Mouse (Mus musculus) small intestine, adult 2 months (tissue): ENCODE results near the gene Hexim2. TPM values are rescaled to one million over a fixed set of nuclear protein-coding genes. Genes with fewer than 3 reads are reported as not detected.

ENCODE experiments used
- H3K27ac ChIP-seq: fragments of 200-500 bp; 2 replicates; pipeline ENCODE4 v1.5.1; 2012; ENCODE audit warnings: low read depth, low read length, control low read depth, inconsistent platforms; ENCODE audit not compliant: insufficient read depth
- H3K27me3 ChIP-seq: fragments of 200-500 bp; 2 replicates; pipeline ENCODE4 v1.6.1; 2012; ENCODE audit warnings: mild to moderate bottlenecking, moderate library complexity, low read length, inconsistent platforms; ENCODE audit not compliant: control insufficient read depth, insufficient read depth
- H3K36me3 ChIP-seq: fragments of 200-500 bp; 2 replicates; pipeline ENCODE4 v1.6.1; 2012; ENCODE audit warnings: mild to moderate bottlenecking, low read length, control low read depth, inconsistent platforms; ENCODE audit not compliant: control insufficient read depth, insufficient read depth
- H3K4me1 ChIP-seq: fragments of 200-500 bp; 2 replicates; pipeline ENCODE4 v1.6.1; 2012; ENCODE audit warnings: low read length, inconsistent platforms, mixed read lengths; ENCODE audit not compliant: control insufficient read depth, insufficient read depth, insufficient read length
- H3K4me3 ChIP-seq: fragments of 200-500 bp; 2 replicates; pipeline ENCODE4 v1.5.1; 2012; ENCODE audit warnings: low read depth, mild to moderate bottlenecking, control low read depth, inconsistent platforms, low read length, moderate library complexity
- CTCF ChIP-seq: fragments of 200-500 bp; IDR thresholded peaks from 2 replicates; pipeline ENCODE4 v1.5.1; 2012; ENCODE audit warnings: low read depth, mild to moderate bottlenecking, control low read depth, inconsistent platforms, low read length, moderate library complexity, mixed read lengths; ENCODE audit not compliant: insufficient replicate concordance, insufficient read length; ENCODE audit errors: extremely low read depth
- POLR2A ChIP-seq: fragments of 200-500 bp; IDR thresholded peaks from 2 replicates; pipeline ENCODE4 v1.6.1; 2012; ENCODE audit warnings: low read depth, mild to moderate bottlenecking, control low read depth, inconsistent platforms, low read length, moderate library complexity
- WGBS: fragments of 180-500 bp; shearing (Covaris S2); methylation state at CpG from one replicate; pipeline ENCODE4 v1.1.7; 2018; 5-methylcytosine and 5-hydroxymethylcytosine counted together
- polyA plus RNA-seq: library from polyadenylated mRNA; depleted of rRNA; stranded (reverse); fragments of >200 nt; gene quantifications from 2 replicates; pipeline ENCODE4 v1.2.3, GENCODE M21; 2012

Hexim2 gene
- polyA plus RNA-seq, 1 experiment: 2.2 TPM

DNA sequence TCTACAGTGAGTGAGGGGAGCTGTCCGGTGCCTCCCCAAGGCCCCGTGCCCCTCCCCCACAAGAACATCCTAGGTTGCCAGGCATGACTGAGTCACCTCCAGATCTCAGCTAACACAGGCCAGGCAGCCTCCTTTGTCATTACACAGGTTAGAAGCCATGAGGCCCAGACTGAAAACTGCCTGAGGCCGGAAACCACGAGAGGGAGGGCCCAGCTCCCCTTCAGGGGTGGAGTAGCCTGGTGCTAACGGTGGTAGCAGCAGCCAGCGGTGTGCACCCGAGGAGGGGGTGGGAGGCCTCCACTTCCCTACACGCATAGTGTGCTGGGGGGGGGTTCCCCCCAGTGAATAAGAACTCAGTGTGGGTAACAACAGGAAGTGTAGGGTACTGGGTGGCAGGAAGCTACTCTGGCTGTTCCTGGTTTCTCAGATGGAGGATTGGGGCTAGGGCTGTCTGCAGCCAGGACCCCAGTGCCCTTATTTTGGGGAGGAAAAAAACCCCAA, 42.7 kb downstream of the Hexim2 start:
- H3K27me3 ChIP-seq: peaks cover 16% of the 10 kb centered on the region
- H3K4me3 ChIP-seq: 0 out of 2 replicates have a peak overlapping the region, but pooled peaks have one; percentile 10
- peak overlapping the region; percentile 27; the same call in 1 of the 2 replicates for H3K27ac ChIP-seq
- TF ChIP-seq CTCF: no peak
- TF ChIP-seq POLR2A: no peak
- WGBS: 59% methylated on average over 8 of the region's 8 CpGs
- H3K4me1 ChIP-seq: peaks cover 7% of the 10 kb centered on the region
- no peaks in the 10 kb centered on the region for H3K36me3 ChIP-seq

DNA sequence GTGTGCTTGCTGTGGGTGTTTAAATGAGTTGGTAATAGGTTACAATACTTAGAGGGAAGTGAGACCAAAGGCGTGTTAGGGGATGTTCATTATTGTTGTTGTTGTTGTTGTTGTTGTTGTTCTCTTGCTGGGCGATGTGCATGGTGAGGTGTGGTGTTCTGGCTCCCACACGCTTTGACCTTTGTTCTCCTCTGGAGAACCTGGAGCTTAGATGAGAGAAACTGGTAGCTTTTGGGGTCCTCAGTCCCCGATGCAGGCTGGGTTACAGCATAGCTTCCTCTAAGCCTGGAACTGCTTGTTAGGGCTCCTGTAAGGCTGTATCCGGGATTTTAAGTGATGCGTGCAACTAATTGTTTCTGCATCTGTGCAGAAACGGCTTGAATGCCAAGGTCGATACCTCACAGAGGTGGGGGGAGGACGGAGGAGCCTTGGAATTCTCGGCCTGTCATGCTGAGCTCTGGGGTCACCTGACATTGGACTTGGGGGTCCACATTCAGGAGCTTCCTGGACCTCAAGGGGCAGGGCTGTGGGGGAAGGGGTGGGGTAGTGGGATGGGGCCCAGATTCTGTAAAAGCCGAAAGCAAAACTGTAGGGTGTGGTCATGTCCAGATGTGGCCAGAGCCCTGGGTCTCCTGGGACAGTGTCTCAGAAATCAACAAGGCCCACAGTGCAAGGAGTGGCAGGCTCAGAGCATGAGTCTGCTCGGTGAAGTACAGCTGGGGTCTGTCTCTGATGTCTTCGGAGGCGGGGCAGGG, 43.6 kb downstream of the Hexim2 start:
- TF ChIP-seq CTCF (no peak), POLR2A (no peak)
- WGBS: 71% methylated on average over 14 of the region's 14 CpGs
- H3K27ac ChIP-seq: peak overlapping the region; percentile 44
- peaks cover 4% of the 10 kb centered on the region for H3K4me1 ChIP-seq
- H3K27me3 ChIP-seq: peaks cover 8% of the 10 kb centered on the region
- no peaks in the 10 kb centered on the region for H3K36me3 ChIP-seq
- H3K4me3 ChIP-seq: peak overlapping the region; percentile 16; the same call in 1 of the 2 replicates

DNA sequence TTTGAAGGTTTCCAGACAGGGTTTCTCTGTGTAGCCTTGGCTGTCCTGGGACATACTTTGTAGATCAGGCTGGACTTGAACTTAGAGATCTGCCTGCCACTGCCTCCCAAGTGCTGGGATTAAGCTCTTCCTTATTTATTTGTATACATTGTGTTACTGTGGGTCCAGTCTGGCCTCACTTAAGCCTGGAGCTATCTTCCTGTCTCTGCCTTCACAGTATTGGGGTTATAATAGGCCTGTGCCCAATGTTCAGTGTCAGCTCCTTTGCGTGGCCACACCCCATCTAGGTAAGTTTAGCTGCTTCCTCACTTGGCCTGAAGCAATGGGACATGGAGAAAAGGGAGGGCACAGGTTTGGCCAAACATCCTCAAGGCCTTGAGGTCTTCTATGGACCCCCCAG, 44.3 kb downstream of the Hexim2 start:
- TF ChIP-seq POLR2A: no peak
- no peak for TF ChIP-seq CTCF
- 83% methylated on average over 1 of the region's 1 CpGs for WGBS
- no peaks in the 10 kb centered on the region for H3K4me1 ChIP-seq

DNA sequence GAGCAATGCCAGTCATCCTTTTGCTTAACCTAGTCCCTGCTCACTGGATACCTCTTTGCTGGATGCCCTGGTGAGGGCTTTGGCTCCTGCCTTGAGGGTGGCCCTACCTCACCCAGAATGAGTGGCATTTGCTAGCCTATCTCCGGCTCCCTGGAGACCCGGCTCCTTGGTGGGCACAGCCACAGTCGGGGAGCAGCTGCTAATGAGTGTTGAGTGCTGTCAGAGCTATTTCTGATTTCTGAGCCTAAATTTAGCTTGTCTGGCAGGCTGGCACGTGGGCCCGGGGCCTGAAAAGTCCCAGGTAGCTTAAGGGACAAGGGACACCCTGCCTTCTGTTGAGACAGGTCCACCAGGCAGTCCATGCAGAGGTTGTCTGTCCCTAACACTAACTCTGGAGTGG, 45.0 kb downstream of the Hexim2 start:
- no peak overlapping the region for H3K4me3 ChIP-seq
- H3K27me3 ChIP-seq: no peaks in the 10 kb centered on the region
- no peak for TF ChIP-seq POLR2A
- TF ChIP-seq CTCF: no peak
- H3K27ac ChIP-seq: no peak overlapping the region
- peaks cover 2% of the 10 kb centered on the region for H3K4me1 ChIP-seq
- no peaks in the 10 kb centered on the region for H3K36me3 ChIP-seq
- whole genome bisulfite sequencing: 79% methylated on average over 5 of the region's 5 CpGs

More for the DNA sequence above, 44.3 kb downstream of the Hexim2 start:
- H3K27ac ChIP-seq: no peak overlapping the region
- peaks cover 2% of the 10 kb centered on the region; the same call in 1 of the 2 replicates for H3K27me3 ChIP-seq
- H3K36me3 ChIP-seq: no peaks in the 10 kb centered on the region
- no peak overlapping the region for H3K4me3 ChIP-seq

DNA sequence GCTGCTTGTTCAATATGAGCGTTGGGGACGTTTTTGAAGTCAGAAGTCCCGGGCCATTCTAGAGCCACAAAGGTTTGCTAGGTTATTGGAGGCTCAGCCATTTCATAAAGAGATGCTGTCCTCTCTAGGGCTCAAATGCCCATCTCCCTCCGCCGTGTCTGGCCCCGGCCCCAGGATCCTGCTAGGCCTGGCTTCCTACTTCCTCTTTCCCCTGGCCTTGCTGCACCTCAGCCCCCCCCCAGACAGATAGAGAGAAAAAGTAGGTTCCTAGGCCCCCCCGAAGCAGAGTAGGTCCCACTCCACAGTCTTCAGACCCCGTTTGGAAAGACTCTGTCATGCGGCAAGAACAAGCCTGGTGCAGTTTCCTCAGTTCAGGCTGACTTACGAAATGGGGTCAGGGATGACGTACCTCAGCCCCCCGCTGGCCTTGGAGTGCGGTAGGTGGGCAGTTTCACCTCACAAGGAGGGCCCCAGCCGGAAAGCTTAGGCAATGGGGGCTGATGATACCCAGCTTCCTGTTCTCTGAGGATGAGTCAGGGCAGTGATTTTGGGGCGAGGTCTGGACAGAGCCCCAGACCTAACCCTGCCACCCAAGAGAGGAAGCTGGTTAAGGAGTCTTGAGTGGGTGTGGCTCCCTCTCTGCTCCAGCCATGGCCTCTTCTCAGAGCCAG, 45.7 kb downstream of the Hexim2 start:
- H3K4me1 ChIP-seq: peaks cover 2% of the 10 kb centered on the region
- H3K4me3 ChIP-seq: no peak overlapping the region
- TF ChIP-seq POLR2A (no peak), CTCF (no peak)
- no peak overlapping the region for H3K27ac ChIP-seq
- 83% methylated on average over 15 of the region's 15 CpGs for WGBS
- H3K27me3 ChIP-seq: no peaks in the 10 kb centered on the region
- no peaks in the 10 kb centered on the region for H3K36me3 ChIP-seq

DNA sequence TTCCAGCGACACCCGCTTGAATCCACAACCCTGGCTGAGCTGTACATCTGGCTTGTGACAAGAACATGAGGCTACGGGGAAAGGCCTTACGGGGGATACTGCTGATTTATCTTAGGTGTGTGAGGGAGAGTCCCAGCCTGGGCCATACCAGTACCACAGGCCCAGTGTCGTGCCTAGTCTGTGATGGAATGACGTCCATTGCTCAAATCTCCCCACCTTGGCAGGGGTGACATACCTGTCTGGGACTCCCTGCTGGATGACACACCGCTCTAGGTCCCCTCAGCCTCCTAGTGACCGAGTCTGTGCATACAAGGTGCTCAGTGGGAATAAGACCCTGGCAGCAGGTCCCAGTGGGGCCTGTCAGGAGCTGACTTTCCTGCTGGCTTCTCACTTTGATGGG, 46.5 kb downstream of the Hexim2 start:
- TF ChIP-seq CTCF (no peak), POLR2A (no peak)
- no peaks in the 10 kb centered on the region for H3K36me3 ChIP-seq
- H3K4me1 ChIP-seq: peaks cover 2% of the 10 kb centered on the region
- H3K27ac ChIP-seq: no peak overlapping the region
- H3K27me3 ChIP-seq: no peaks in the 10 kb centered on the region
- WGBS: 96% methylated on average over 8 of the region's 8 CpGs
- H3K4me3 ChIP-seq: no peak overlapping the region

DNA sequence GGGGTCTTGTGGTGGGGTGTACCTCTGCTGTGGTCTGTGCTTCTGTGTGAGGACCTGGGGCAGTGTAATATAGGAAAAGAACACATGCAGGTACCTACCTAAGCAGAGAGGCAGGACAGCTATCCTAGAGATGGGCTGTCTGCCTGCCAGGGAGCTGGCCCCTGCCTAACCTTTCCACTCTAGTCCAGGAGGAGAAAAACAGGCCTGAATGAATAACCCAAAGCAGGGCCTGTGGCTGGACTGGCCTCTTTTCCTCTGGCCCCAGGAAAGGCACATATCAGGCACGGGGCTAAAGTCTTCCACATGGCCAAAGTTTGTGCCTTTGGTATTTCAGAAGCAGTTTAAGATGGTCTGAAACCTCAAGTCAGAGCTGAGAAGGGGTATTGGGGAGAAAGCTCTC, 48.2 kb downstream of the Hexim2 start:
- WGBS: 67% methylated on average over 1 of the region's 1 CpGs
- Histone ChIP-seq H3K27me3 (no peaks in the 10 kb centered on the region), H3K4me3 (no peak overlapping the region), H3K36me3 (no peaks in the 10 kb centered on the region), H3K27ac (no peak overlapping the region), H3K4me1 (peaks cover 2% of the 10 kb centered on the region)
- TF ChIP-seq POLR2A (no peak), CTCF (no peak)
